Mouse (Mus musculus) lung, postnatal 0 days (tissue): ENCODE results near the gene Relt. TPM values are rescaled to one million over a fixed set of nuclear protein-coding genes. Genes with fewer than 3 reads are reported as not detected.
A peak's percentile ranks its signal among the peaks of the same experiment; 100 is the strongest.
"Not testable (repeated sequence)": the region's sequence is repeated elsewhere in the genome, so short reads cannot be mapped to it uniquely, and the experiment has no call there.

ENCODE experiments used
- ATAC-seq: fragments of 200-750 bp; cut with Nextera tagmentation; 2 replicates; pipeline ENCODE4 v1.8.0; 2017; ENCODE audit warnings: moderate library complexity
- DNase-seq: peaks from one replicate; pipeline ENCODE4 v3.0.0-alpha.2; 2016; ENCODE audit warnings: low spot score
- H3K27ac ChIP-seq: fragments of 300-500 bp; sonication (generic); 2 replicates; pipeline ENCODE4 v1.5.1; 2014; ENCODE audit warnings: antibody characterized with exemption, mild to moderate bottlenecking, low read length, mixed read lengths
- H3K27me3 ChIP-seq: fragments of 300-500 bp; sonication (generic); replicated peaks from 2 replicates; pipeline ENCODE4 v1.6.1; 2014; ENCODE audit warnings: low read length, mixed read lengths; ENCODE audit not compliant: insufficient read depth
- H3K36me3 ChIP-seq: fragments of 300-500 bp; sonication (generic); 2 replicates; pipeline ENCODE4 v1.6.1; 2014; ENCODE audit warnings: low read length, mixed read lengths; ENCODE audit not compliant: insufficient read depth
- H3K4me1 ChIP-seq: fragments of 300-500 bp; sonication (generic); 2 replicates; pipeline ENCODE4 v1.6.1; 2014; ENCODE audit warnings: antibody characterized with exemption, low read depth, low read length, mixed read lengths; ENCODE audit not compliant: insufficient read depth
- H3K4me2 ChIP-seq: fragments of 300-500 bp; sonication (generic); replicated peaks from 2 replicates; pipeline ENCODE4 v1.6.1; 2014; ENCODE audit warnings: low read depth, mild to moderate bottlenecking, low read length, moderate library complexity, mixed read lengths
- H3K4me3 ChIP-seq: fragments of 300-500 bp; sonication (generic); 2 replicates; pipeline ENCODE4 v1.5.1; 2014; ENCODE audit warnings: low read depth, low read length
- H3K9ac ChIP-seq: fragments of 300-500 bp; sonication (generic); replicated peaks from 2 replicates; pipeline ENCODE4 v1.6.1; 2014; ENCODE audit warnings: low read depth, mild to moderate bottlenecking
- H3K9me3 ChIP-seq: fragments of 300-500 bp; sonication (generic); 2 replicates; pipeline ENCODE4 v1.6.1; 2016; ENCODE audit warnings: low read length, mixed read lengths
- CTCF ChIP-seq: IDR thresholded peaks from 2 replicates; pipeline ENCODE4 v1.5.1; 2016; ENCODE audit warnings: antibody characterized with exemption, mild to moderate bottlenecking
- EP300 ChIP-seq: IDR thresholded peaks from 2 replicates; pipeline ENCODE4 v1.6.1; 2016; ENCODE audit warnings: antibody characterized with exemption, mild to moderate bottlenecking, control low read depth
- WGBS: fragments of 180-500 bp; shearing (Covaris S2); extraction: QIAGEN DNeasy Blood & Tissue Kit; methylation state at CpG from one replicate; pipeline ENCODE4 v1.1.7; 2014; 5-methylcytosine and 5-hydroxymethylcytosine counted together
- polyA plus RNA-seq: library from polyadenylated mRNA; unstranded; fragments of >200 nt; fragmentation: Nextera tagmentation; extraction: Ambion mirVana; gene quantifications from 2 replicates; pipeline ENCODE4 v1.2.1, GENCODE M21; 2015

The Relt gene
- polyA plus RNA-seq, 1 experiment from 2014 or later = 3.8 TPM

- Histone ChIP-seq H3K4me3 (no peak overlapping the region), H3K27me3 (no peaks in the 10 kb centered on the region), H3K4me2 (no peak overlapping the region), H3K36me3 (no peaks in the 10 kb centered on the region), H3K9me3 (no peaks in the 10 kb centered on the region), H3K4me1 (0 out of 2 replicates have a peak, but pooled peaks cover 7% of the 10 kb centered on the region), H3K9ac (no peak overlapping the region), H3K27ac (no peak overlapping the region)
- ATAC-seq (no peak), DNase-seq (no peak)
- WGBS = 94% methylated on average over 2 of the region's 2 CpGs
- no peak for TF ChIP-seq CTCF
- no peak for TF ChIP-seq EP300
These were observed 13.7 kb downstream of the Relt start for GRCm38 (mm10) chr7:100849508-100849907.

- no peaks in the 10 kb centered on the region for H3K9me3 ChIP-seq
- 40% methylated on average over 6 of the region's 6 CpGs for WGBS
- H3K4me1 ChIP-seq = 0 out of 2 replicates have a peak, but pooled peaks cover 7% of the 10 kb centered on the region
- H3K9ac ChIP-seq = no peak overlapping the region
- H3K36me3 ChIP-seq = no peaks in the 10 kb centered on the region
- no peak overlapping the region for H3K4me2 ChIP-seq
- TF ChIP-seq CTCF (peak; percentile 82), EP300 (no peak)
- no peak for ATAC-seq
- no peak overlapping the region for H3K4me3 ChIP-seq
- peak; percentile 71 for DNase-seq
- no peaks in the 10 kb centered on the region for H3K27me3 ChIP-seq
- H3K27ac ChIP-seq = no peak overlapping the region
These were observed 14.5 kb downstream of the Relt start for GRCm38 (mm10) chr7:100848744-100849143.

GRCm38 (mm10) chr7:100847131-100847530, 16.1 kb downstream of the Relt start:
- H3K36me3 ChIP-seq = no peaks in the 10 kb centered on the region
- H3K9ac ChIP-seq = no peak overlapping the region
- no peaks in the 10 kb centered on the region for H3K27me3 ChIP-seq
- H3K4me1 ChIP-seq = 0 out of 2 replicates have a peak, but pooled peaks cover 7% of the 10 kb centered on the region
- TF ChIP-seq CTCF (no peak), EP300 (no peak)
- no peak overlapping the region for H3K27ac ChIP-seq
- no peak overlapping the region for H3K4me2 ChIP-seq
- no peak for ATAC-seq
- no peaks in the 10 kb centered on the region for H3K9me3 ChIP-seq
- 84% methylated on average over 6 of the region's 6 CpGs for WGBS
- DNase-seq = no peak
- no peak overlapping the region for H3K4me3 ChIP-seq

- H3K9ac ChIP-seq, H3K36me3 ChIP-seq, H3K4me1 ChIP-seq, DNase-seq, ATAC-seq, H3K27me3 ChIP-seq, H3K4me2 ChIP-seq, H3K9me3 ChIP-seq, H3K27ac ChIP-seq, H3K4me3 ChIP-seq: not testable (repeated sequence)
- 70% methylated on average over 7 of the region's 7 CpGs for WGBS
These were observed 17.2 kb downstream of the Relt start for GRCm38 (mm10) chr7:100846033-100846432.

GRCm38 (mm10) chr7:100845412-100845811, 17.8 kb downstream of the Relt start:
- H3K9ac ChIP-seq = no peak overlapping the region
- H3K4me3 ChIP-seq = no peak overlapping the region
- peak; percentile 96 for DNase-seq
- WGBS = 10% methylated on average over 1 of the region's 1 CpGs
- no peaks in the 10 kb centered on the region for H3K27me3 ChIP-seq
- H3K36me3 ChIP-seq = no peaks in the 10 kb centered on the region
- H3K9me3 ChIP-seq = no peaks in the 10 kb centered on the region
- H3K27ac ChIP-seq = peak overlapping the region; percentile 47
- peak; percentile 93 for ATAC-seq
- no peak overlapping the region for H3K4me2 ChIP-seq
- TF ChIP-seq EP300 (peak; percentile 88), CTCF (no peak)
- H3K4me1 ChIP-seq = no peaks in the 10 kb centered on the region

- H3K36me3 ChIP-seq = no peaks in the 10 kb centered on the region
- no peak overlapping the region for H3K9ac ChIP-seq
- H3K4me2 ChIP-seq = no peak overlapping the region
- ATAC-seq (no peak), DNase-seq (no peak)
- no peak for TF ChIP-seq CTCF
- no peak for TF ChIP-seq EP300
- H3K9me3 ChIP-seq = no peaks in the 10 kb centered on the region
- H3K27ac ChIP-seq = peak overlapping the region; percentile 47
- no peaks in the 10 kb centered on the region for H3K27me3 ChIP-seq
- H3K4me1 ChIP-seq = no peaks in the 10 kb centered on the region
- no peak overlapping the region for H3K4me3 ChIP-seq
These were observed 18.2 kb downstream of the Relt start for GRCm38 (mm10) chr7:100845026-100845400.

- WGBS = 45% methylated on average over 2 of the region's 2 CpGs
These were observed 18.7 kb downstream of the Relt start for GRCm38 (mm10) chr7:100844385-100845025.

More at GRCm38 (mm10) chr7:100844385-100845025, 18.7 kb downstream of the Relt start:
- Histone ChIP-seq H3K9me3 (no peaks in the 10 kb centered on the region), H3K27ac (peak overlapping the region; percentile 47; the same call in 1 of the 2 replicates), H3K9ac (no peak overlapping the region), H3K4me2 (no peak overlapping the region), H3K27me3 (no peaks in the 10 kb centered on the region), H3K4me1 (no peaks in the 10 kb centered on the region), H3K4me3 (no peak overlapping the region), H3K36me3 (no peaks in the 10 kb centered on the region)
- ATAC-seq (0 out of 2 replicates have a peak, but pooled peaks have one; percentile 11), DNase-seq (peak; percentile 31)
- TF ChIP-seq CTCF = no peak
- TF ChIP-seq EP300 = no peak
